Mouse (Mus musculus): ENCODE data around the gene Msi1.

The Msi1 gene

GRCm38 (mm10) chr5:115434280-115434852, 5.0 kb downstream of the Msi1 start:
- no peak for DNase-seq (ENCODE audit: low read depth)

- DNase-seq (ENCODE audit: low read depth) = no peak
These were observed 5.7 kb downstream of the Msi1 start for GRCm38 (mm10) chr5:115434853-115435754.

- no peak for DNase-seq (ENCODE audit: low read depth)
These were observed 6.5 kb downstream of the Msi1 start for GRCm38 (mm10) chr5:115435755-115436379.

- DNase-seq (ENCODE audit: low read depth) = peak; percentile 74
These were observed 7.2 kb downstream of the Msi1 start for GRCm38 (mm10) chr5:115436421-115437124.

DNA sequence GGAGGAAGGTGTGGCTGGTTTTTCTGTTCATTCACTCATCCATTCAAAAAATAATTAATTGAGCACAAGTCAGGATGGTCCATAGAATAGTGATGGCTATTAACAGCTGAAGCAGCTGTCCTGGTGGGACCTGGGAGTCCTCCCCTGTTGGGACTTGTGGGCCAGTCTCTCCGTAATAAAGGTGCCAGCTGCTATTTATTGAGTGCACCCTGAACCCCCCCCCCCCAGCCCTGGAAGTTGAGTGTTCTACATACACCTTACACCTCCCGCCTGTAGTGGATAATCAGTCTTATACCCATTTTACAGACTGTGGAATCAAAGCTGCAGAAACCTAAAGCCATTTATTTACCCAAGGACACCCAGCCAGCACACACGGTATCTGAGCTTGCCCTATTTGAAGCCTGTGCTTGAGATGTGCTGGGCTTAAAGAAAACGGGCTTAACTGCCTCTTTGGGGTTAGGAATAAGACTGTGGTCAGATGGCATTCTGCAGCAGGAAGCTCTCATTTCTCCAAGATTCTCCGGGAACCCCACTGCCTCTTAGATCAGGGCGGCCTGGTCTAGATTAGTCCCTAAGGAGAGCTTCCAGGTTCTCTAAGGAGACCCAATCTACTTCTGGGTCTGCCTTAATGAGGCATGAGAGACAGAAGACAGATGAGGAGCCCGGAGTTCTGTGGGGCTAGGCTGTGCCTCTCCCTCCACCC, 8.0 kb downstream of the Msi1 start:
- no peak for DNase-seq (ENCODE audit: low read depth)

- DNase-seq (ENCODE audit: low read depth) = no peak
These were observed 8.5 kb downstream of the Msi1 start for GRCm38 (mm10) chr5:115437945-115438315.

- no peak for DNase-seq (ENCODE audit: low read depth)
These were observed 9.3 kb downstream of the Msi1 start for GRCm38 (mm10) chr5:115438667-115439066.

DNA sequence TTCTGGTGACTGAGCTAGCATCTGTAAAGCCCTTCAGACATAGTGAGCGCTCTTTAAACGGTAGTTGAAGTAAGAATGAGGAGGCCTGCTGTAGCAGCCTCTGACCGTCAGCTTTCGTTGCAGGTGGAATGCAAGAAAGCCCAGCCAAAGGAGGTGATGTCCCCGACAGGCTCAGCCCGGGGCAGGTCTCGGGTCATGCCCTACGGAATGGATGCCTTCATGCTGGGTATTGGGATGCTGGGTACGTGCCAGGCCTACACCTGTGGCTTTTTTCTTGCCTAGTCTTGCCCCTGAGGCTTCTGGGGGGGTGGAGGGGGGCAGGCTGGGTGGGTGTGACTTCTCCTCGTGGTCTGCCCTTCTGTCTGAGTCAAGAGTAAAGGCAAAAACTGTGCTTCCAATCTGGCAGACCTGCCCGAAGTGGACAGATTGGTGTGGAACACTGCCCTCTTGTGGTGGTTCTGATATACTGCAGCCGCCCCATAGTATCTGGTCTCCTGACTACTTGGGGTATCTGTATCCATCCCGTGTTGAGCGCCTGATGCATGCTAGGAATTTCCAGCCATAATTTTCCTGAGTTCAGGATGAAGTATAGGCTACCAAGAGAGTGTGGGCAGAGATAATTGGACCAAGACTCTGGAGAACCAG, 11.9 kb downstream of the Msi1 start:
- peak; percentile 88 for DNase-seq (ENCODE audit: low read depth)

DNA sequence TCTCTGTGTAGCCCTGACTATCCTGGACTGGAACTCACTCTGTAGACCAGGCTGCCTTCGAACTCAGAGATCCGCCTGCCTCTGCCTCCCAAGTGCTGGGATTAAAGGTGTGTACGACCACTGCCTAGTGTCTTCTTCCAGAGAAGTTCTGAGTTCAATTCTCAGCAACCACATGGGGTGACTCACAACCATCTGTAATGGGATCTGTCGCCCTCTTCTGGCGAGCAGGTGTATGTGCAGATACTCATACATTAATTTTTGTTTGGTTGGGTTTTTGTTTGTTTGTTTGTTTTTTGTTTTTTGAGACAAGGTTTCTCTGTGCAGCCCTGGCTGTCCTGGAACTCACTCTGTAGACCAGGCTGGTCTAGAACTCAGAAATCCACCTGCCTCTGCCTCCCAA, 13.3 kb downstream of the Msi1 start:
- DNase-seq (ENCODE audit: low read depth) = peak; percentile 33

GRCm38 (mm10) chr5:115444130-115444529, 14.7 kb downstream of the Msi1 start:
- no peak for DNase-seq (ENCODE audit: low read depth)

DNA sequence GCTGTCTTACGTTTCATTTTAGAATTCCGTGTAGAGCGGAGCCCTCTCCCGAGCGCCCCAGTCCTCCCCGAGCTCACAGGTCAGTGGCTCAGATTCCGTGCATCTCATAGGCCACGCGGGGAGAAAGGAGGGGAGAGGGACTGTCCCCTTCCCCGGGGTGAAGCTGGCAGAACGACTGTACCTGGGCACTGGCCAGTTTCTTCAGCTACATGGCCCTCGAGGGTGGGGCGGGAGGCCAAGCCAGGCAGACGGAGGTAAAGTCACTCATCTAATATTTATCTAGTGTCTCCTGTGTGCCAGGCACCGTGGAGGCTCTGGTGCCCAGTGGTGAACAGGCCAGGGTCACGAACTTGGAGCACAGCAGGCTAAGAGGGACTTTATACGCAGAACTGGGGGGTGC, 17.7 kb downstream of the Msi1 start:
- no peak for DNase-seq (ENCODE audit: low read depth)

DNA sequence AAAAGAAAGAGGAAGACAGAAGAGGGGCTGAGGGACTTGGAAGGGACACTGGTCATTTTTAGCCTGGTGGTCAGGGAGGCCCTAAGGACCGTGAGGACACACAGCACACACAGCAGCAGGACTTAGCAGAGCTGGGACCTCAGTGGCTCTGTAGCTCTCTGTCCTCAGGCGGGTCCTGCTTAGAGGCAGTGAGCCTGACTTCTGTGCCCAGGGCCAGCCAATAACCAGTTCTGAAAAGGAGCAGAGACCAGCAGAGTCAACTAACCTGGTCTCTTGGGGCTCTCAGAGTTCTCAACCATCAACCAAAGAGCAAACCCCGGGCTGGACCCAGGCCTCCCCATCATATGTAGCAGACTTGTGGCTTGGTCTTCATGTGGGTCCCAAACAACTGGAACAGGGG, 19.8 kb downstream of the Msi1 start:
- no peak for DNase-seq (ENCODE audit: low read depth)

- no peak for DNase-seq (ENCODE audit: low read depth)
These were observed 21.3 kb downstream of the Msi1 start for GRCm38 (mm10) chr5:115450410-115451317.

- no peak for DNase-seq (ENCODE audit: low read depth)
These were observed 25.2 kb downstream of the Msi1 start for GRCm38 (mm10) chr5:115454422-115455090.

DNA sequence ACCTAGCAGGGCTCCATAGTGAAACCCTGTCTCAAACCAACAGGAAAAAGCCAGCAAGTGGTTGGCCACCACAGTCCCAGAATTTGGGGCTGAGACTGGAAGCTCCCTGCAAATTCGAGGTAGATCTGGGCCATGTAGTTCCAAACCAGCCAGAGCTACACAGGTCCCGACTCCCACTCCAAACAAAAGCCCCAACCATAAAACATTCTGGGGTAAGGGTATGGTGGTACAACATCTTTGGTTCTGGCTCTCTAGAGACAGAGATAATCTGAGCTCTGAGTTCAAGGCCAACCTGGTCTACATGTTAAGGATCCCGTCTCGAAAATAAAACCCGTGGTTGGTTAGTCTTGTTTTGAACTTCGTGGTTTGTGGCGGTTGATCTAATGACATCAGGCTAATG, 26.4 kb downstream of the Msi1 start:
- no peak for DNase-seq (ENCODE audit: low read depth)

GRCm38 (mm10) chr5:115458918-115459317, 29.5 kb downstream of the Msi1 start:
- DNase-seq (ENCODE audit: low read depth) = no peak

DNA sequence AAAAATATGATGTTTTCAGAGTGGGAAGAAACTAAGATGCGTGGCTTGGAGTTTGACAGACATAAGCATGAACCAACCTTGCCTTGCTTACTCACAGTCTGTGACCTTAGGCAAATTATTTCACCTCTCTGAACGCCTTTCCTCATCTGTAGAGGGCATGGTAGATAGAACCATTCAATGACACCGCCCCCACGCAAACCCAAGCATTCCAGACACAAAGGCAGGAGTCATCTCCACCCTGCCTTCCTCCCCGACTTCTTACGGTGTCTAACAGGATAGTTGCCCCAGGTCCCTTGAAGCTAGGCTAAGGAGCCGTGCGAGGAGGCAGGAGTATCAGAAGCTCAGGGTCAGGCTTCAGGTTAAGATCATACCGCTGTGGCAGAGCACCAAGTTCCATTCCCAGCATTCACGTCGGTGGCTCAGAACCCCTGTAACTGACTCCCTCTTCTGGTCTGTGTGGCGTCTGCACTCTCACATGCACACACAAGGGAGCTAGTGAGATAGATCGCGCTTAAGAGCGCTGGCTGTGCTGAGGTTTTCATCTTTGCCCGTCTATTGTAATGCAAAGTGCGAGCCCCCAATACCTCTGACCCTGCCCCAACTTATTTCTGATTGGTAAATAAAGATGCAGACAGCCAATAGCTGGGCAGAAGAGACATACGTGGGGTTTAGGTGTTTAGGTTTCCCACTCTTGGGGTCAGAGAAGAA, 35.2 kb downstream of the Msi1 start:
- DNase-seq (ENCODE audit: low read depth) = no peak

DNA sequence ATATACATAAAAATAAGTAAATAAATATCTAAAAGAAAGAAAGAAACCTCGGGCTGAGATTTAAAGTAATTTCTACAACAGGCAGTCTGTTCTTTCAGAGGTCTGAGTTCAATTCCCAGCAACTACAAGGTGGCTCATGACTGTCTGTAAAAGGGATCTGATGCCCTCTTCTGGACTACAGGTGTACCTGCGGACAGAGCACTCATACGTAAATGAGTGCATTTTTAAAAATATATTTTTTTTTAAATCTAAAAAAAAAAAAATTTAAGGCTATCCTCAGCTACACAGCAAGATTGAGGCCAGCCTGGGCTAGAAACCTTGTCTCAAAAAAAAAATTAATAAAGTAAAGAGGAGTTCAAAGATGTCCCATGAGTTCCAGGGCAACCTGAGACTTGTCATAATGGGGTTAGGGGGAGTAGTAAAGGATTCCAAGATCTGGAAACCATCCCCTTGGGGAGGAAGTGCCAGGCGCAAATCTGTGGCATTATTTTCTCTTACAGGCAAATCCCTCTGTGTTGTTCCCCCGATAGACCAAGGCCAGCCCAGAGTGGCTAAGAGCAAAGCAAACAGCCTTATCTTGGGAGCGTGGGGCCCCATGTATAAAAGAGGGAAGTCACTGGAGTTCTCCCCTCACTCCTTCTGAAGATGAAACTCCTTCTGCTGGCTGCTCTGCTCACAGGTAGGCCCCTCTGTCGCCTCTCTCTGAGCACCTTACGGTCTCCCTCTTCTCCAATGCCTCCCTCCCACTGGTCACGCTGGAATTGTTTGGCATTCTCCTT, 36.4 kb downstream of the Msi1 start, which contains the start of gene Pla2g1b:
Pla2g1b (plus strand) TSS at position 621 of the 779 bp plus-strand sequence.
- DNase-seq (ENCODE audit: low read depth) = peak; percentile 32
